Mouse (Mus musculus): ENCODE measurements around the gene Tmco4. TPM values are rescaled to one million over a fixed set of nuclear protein-coding genes. Genes with fewer than 3 reads are reported as not detected.

Gene Tmco4
- 8.3 and 13.7 TPM in 2 replicates for polyA plus RNA-seq (2012; ENCODE audit: low replicate concordance)

GRCm38 (mm10) chr4:138972827-138973718 lies at the start of gene Tmco4:
Gene Tmco4, plus strand, starts transcription at chr4:138972888.

GRCm38 (mm10) chr4:138966866-138967265 lies 5.8 kb upstream of the Tmco4 start, which contains the start of gene Rnf186:
Gene Rnf186, plus strand, starts transcription at chr4:138967112.

GRCm38 (mm10) chr4:139075041-139075711 lies 102.5 kb downstream of the Tmco4 start, which contains the start of gene Htr6:
Gene Htr6, minus strand, starts transcription at chr4:139075570.

DNA sequence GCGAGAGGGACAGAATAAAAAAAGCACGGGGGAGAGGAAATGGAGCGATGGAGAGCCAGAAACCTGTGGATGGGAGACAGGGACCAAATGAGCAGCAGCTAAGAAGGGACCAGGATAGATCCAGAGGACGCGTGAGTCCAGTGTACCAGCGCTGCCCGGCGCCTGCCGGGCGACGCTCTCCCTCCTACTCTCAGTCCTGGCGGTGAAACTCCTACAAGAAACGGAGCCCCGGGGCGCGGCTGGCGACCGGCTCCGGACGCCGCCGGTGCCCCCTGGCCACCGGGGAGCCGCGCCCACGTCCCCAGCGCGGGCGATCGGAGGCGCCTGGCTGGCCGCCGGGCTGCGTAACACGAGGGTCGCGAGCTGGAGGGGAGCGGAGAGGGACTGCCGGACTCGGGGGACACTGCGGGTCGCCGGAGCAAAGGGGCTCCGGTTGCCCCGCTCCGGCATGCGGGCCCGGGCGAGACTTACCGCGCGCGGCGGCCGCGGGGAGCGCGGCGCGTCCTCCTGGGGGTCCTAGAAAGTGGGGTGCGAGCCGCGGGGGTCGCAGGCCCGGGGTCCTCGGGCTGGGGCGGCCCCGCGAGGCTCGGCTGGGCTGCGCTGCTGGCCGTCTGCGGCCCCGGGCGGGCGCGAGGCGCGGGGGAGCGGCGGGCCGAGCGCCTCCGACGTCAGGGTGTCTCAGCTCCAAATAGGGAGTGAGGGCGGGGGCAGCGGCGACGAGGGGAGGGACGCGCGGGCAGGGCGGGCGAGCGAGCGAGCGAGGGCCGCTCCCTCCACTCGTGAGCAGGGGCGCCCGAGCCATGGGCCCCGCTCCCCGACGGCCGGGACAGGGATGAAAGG lies 119.9 kb downstream of the Tmco4 start, which contains the start of gene Nbl1:
Gene Nbl1, minus strand, starts transcription at position 638 of the 840 bp plus-strand sequence.

Other genes with a start within 250 kb of the Tmco4 start
- not detected in 2 replicates for gene Pla2g2c, start 248.1 kb upstream of the Tmco4 start, polyA plus RNA-seq (2012; ENCODE audit: low replicate concordance)
- not detected in 2 replicates for gene Ubxn10, start 235.7 kb upstream of the Tmco4 start, polyA plus RNA-seq (2012; ENCODE audit: low replicate concordance)
- gene Pla2g2f, start 215.3 kb upstream of the Tmco4 start, polyA plus RNA-seq (2012; ENCODE audit: low replicate concordance) = 0.18 TPM in 1 of 2 replicates, not detected in the other
- gene Pla2g2d, start 197.2 kb upstream of the Tmco4 start, polyA plus RNA-seq (2012; ENCODE audit: low replicate concordance) = 0.57 TPM in 1 of 2 replicates, not detected in the other
- 4.9 TPM in 1 of 2 replicates, not detected in the other for gene Pla2g5, start 109.4 kb upstream of the Tmco4 start, polyA plus RNA-seq (2012; ENCODE audit: low replicate concordance)
- gene Gm13030, start 98.9 kb upstream of the Tmco4 start, polyA plus RNA-seq (2012; ENCODE audit: low replicate concordance) = not detected in 2 replicates
- 0.95 TPM in 1 of 2 replicates, not detected in the other for gene Pla2g2e, start 94.9 kb upstream of the Tmco4 start, polyA plus RNA-seq (2012; ENCODE audit: low replicate concordance)
- 5.3 and 6.2 TPM in 2 replicates for gene Otud3, start 58.9 kb upstream of the Tmco4 start, polyA plus RNA-seq (2012; ENCODE audit: low replicate concordance)
- not detected in 2 replicates for gene Rnf186, start 5.8 kb upstream of the Tmco4 start, polyA plus RNA-seq (2012; ENCODE audit: low replicate concordance)
- gene Htr6, start 102.7 kb downstream of the Tmco4 start, polyA plus RNA-seq (2012; ENCODE audit: low replicate concordance) = not detected in 2 replicates
- gene Nbl1, start 120.1 kb downstream of the Tmco4 start, polyA plus RNA-seq (2012; ENCODE audit: low replicate concordance) = 0.99 and 3.0 TPM in 2 replicates
- 8.0 and 24.3 TPM in 2 replicates for gene Minos1, start 158.2 kb downstream of the Tmco4 start, polyA plus RNA-seq (2012; ENCODE audit: low replicate concordance)
- gene Capzb, start 220.0 kb downstream of the Tmco4 start, polyA plus RNA-seq (2012; ENCODE audit: low replicate concordance) = 47.0 and 50.3 TPM in 2 replicates